Mouse (Mus musculus) cerebellum, adult 2 months (tissue): ENCODE data around the gene Gm9817. TPM values are rescaled to one million over a fixed set of nuclear protein-coding genes. Genes with fewer than 3 reads are reported as not detected.

Experiments
- DNase-seq, 2 experiments: peaks; one replicate each; pipeline ENCODE4 v3.0.0; 2021
- H3K27ac ChIP-seq: fragments of 200-500 bp; 2 replicates; pipeline ENCODE4 v1.5.1; 2012; ENCODE audit warnings: low read length, control low read depth, inconsistent platforms; ENCODE audit not compliant: insufficient read depth
- H3K27me3 ChIP-seq: fragments of 200-500 bp; 2 replicates; pipeline ENCODE4 v1.6.1; 2012; ENCODE audit warnings: inconsistent platforms, mild to moderate bottlenecking, low read length, moderate library complexity; ENCODE audit not compliant: control insufficient read depth, insufficient read depth
- H3K4me1 ChIP-seq: fragments of 200-500 bp; 2 replicates; pipeline ENCODE4 v1.6.1; 2011; ENCODE audit warnings: low read length; ENCODE audit not compliant: control insufficient read depth, insufficient read depth
- H3K4me3 ChIP-seq: fragments of 200-500 bp; replicated peaks from 2 replicates; pipeline ENCODE3; 2011; ENCODE audit warnings: mild to moderate bottlenecking, low read depth, low read length, control low read depth; ENCODE audit not compliant: insufficient read depth
- CTCF ChIP-seq: fragments of 200-500 bp; IDR thresholded peaks from 2 replicates; pipeline ENCODE4 v1.5.1; 2011; ENCODE audit warnings: low read depth, mild to moderate bottlenecking, control low read depth, low read length, moderate library complexity, borderline replicate concordance; ENCODE audit not compliant: insufficient read depth
- POLR2A ChIP-seq: fragments of 200-500 bp; IDR thresholded peaks from 2 replicates; pipeline ENCODE4 v1.6.1; 2011; ENCODE audit warnings: low read length, control low read depth, borderline replicate concordance; ENCODE audit not compliant: insufficient read depth
- WGBS: fragments of 180-500 bp; shearing (Covaris S2); methylation state at CpG from one replicate; pipeline ENCODE4 v1.1.7; 2018; 5-methylcytosine and 5-hydroxymethylcytosine counted together
- polyA plus RNA-seq: library from polyadenylated mRNA; depleted of rRNA; stranded (reverse); fragments of >200 nt; gene quantifications from 2 replicates; pipeline ENCODE4 v1.2.3, GENCODE M21; 2012

Gene Gm9817
- polyA plus RNA-seq, 1 experiment: not detected

- H3K27me3 ChIP-seq: no peaks in the 10 kb centered on the region
- no peak overlapping the region for H3K4me3 ChIP-seq
- H3K27ac ChIP-seq: no peak overlapping the region
- no peak for DNase-seq
- WGBS: 66% methylated on average over 5 of the region's 5 CpGs
- TF ChIP-seq CTCF (no peak), POLR2A (no peak)
- peaks cover 5% of the 10 kb centered on the region; the same call in 1 of the 2 replicates for H3K4me1 ChIP-seq
Observed at GRCm38 (mm10) chr13:45063146-45063545, 15.3 kb upstream of the Gm9817 start.

GRCm38 (mm10) chr13:45064951-45065350 lies 13.5 kb upstream of the Gm9817 start:
- no peak overlapping the region for H3K27ac ChIP-seq
- DNase-seq: no peak
- TF ChIP-seq POLR2A (no peak), CTCF (no peak)
- no peaks in the 10 kb centered on the region for H3K27me3 ChIP-seq
- WGBS: 94% methylated on average over 4 of the region's 4 CpGs
- H3K4me3 ChIP-seq: no peak overlapping the region
- H3K4me1 ChIP-seq: no peaks in the 10 kb centered on the region

- no peaks in the 10 kb centered on the region for H3K4me1 ChIP-seq
- no peak for DNase-seq
Observed at GRCm38 (mm10) chr13:45070366-45070765, 8.1 kb upstream of the Gm9817 start.

GRCm38 (mm10) chr13:45075012-45075411 lies 3.5 kb upstream of the Gm9817 start:
- no peak overlapping the region for H3K27ac ChIP-seq
- DNase-seq: no peak
- H3K27me3 ChIP-seq: no peaks in the 10 kb centered on the region; the same call in 1 of the 2 replicates
- no peak overlapping the region for H3K4me3 ChIP-seq
- H3K4me1 ChIP-seq: no peaks in the 10 kb centered on the region
- TF ChIP-seq CTCF (no peak), POLR2A (no peak)

More at GRCm38 (mm10) chr13:45070366-45070765, 8.1 kb upstream of the Gm9817 start:
- Histone ChIP-seq H3K4me3 (no peak overlapping the region), H3K27me3 (no peaks in the 10 kb centered on the region), H3K27ac (no peak overlapping the region)
- WGBS: 32% methylated on average over 6 of the region's 6 CpGs
- TF ChIP-seq CTCF (no peak), POLR2A (no peak)

GRCm38 (mm10) chr13:45075715-45076114 lies 2.8 kb upstream of the Gm9817 start:
- no peak overlapping the region for H3K4me3 ChIP-seq
- WGBS: 99% methylated on average over 2 of the region's 2 CpGs
- H3K4me1 ChIP-seq: no peaks in the 10 kb centered on the region
- no peak overlapping the region for H3K27ac ChIP-seq
- no peak for TF ChIP-seq CTCF
- TF ChIP-seq POLR2A: no peak
- H3K27me3 ChIP-seq: no peaks in the 10 kb centered on the region; the same call in 1 of the 2 replicates
- no peak for DNase-seq

- no peaks in the 10 kb centered on the region for H3K4me1 ChIP-seq
- no peak for TF ChIP-seq POLR2A
- TF ChIP-seq CTCF: no peak
- DNase-seq: peak in 1 of 2 experiments; percentile 58
- H3K27me3 ChIP-seq: no peaks in the 10 kb centered on the region; the same call in 1 of the 2 replicates
- H3K4me3 ChIP-seq: no peak overlapping the region
- 54% methylated on average over 3 of the region's 3 CpGs for WGBS
- no peak overlapping the region for H3K27ac ChIP-seq
Observed at GRCm38 (mm10) chr13:45080771-45081170, 2.3 kb downstream of the Gm9817 start.

GRCm38 (mm10) chr13:45083696-45084095 lies 5.2 kb downstream of the Gm9817 start:
- TF ChIP-seq POLR2A: no peak
- Histone ChIP-seq H3K27me3 (no peaks in the 10 kb centered on the region; the same call in 1 of the 2 replicates), H3K27ac (no peak overlapping the region), H3K4me1 (no peaks in the 10 kb centered on the region), H3K4me3 (no peak overlapping the region)
- DNase-seq: peak; percentile 28 to 50
- WGBS: 10% methylated on average over 5 of the region's 5 CpGs

GRCm38 (mm10) chr13:45088796-45089221 lies 10.3 kb downstream of the Gm9817 start:
- no peak for TF ChIP-seq CTCF
- no peak for TF ChIP-seq POLR2A
- peaks cover 6% of the 10 kb centered on the region for H3K4me1 ChIP-seq
- no peak for DNase-seq
- H3K27ac ChIP-seq: no peak overlapping the region
- no peak overlapping the region for H3K4me3 ChIP-seq
- H3K27me3 ChIP-seq: no peaks in the 10 kb centered on the region; the same call in 1 of the 2 replicates
- 79% methylated on average over 2 of the region's 2 CpGs for WGBS

GRCm38 (mm10) chr13:45089846-45090245 lies 11.4 kb downstream of the Gm9817 start:
- peaks cover 6% of the 10 kb centered on the region for H3K4me1 ChIP-seq
- no peak for TF ChIP-seq POLR2A
- TF ChIP-seq CTCF: no peak
- H3K4me3 ChIP-seq: no peak overlapping the region
- WGBS: 21% methylated on average over 13 of the region's 13 CpGs
- no peak overlapping the region for H3K27ac ChIP-seq
- DNase-seq: peak; percentile 56 to 71
- H3K27me3 ChIP-seq: no peaks in the 10 kb centered on the region; the same call in 1 of the 2 replicates
